Mouse (Mus musculus) lung, adult 2 months (tissue): ENCODE data around the gene Tmem136.

Source experiments
- CTCF ChIP-seq: fragments of 200-500 bp; IDR thresholded peaks from 2 replicates; pipeline ENCODE4 v1.5.1; 2011; ENCODE audit warnings: mild to moderate bottlenecking, low read length, control low read depth; ENCODE audit not compliant: insufficient read depth
- POLR2A ChIP-seq: fragments of 200-500 bp; IDR thresholded peaks from 2 replicates; pipeline ENCODE4 v1.6.1; 2011; ENCODE audit warnings: low read depth, mild to moderate bottlenecking, control low read depth, low read length, borderline replicate concordance; ENCODE audit errors: extremely low read depth

GRCm38 (mm10) chr9:43071176-43071575 lies 45.2 kb downstream of the Tmem136 start:
- TF ChIP-seq CTCF (no peak), POLR2A (no peak)
